Mouse (Mus musculus): ENCODE measurements around the gene Sfmbt1. TPM values are rescaled to one million over a fixed set of nuclear protein-coding genes. Genes with fewer than 3 reads are reported as not detected.

The Sfmbt1 gene
- polyA plus RNA-seq, 1 experiment from 2014 or later = 14.7 TPM

DNA sequence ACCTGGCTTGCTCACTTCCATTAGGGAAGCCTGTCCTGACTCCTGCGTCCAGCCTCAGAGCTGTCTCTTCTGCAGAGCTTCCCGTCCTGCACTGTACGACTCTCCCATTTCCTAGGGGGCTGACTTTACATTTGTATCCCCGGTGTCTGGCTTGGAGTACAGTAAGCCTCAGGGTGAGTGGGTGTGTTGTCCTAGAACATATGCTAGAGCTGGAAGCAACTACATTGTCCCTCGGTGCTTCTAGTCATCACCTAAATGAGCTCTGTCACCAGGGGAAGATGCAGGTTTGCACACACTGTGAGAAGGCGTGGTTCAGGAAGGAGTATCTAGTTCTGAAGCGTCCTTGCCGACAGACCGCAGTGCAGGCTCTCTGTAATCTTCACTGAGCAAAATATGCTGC is 147.7 kb downstream of the Sfmbt1 start:
- ATAC-seq (ENCODE audit: insufficient read depth) (no peak), DNase-seq (no peak)
- TF ChIP-seq CTCF (IDR thresholded peaks at IDR 0.05; ENCODE audit: low read depth) = no peak
- 68% methylated on average over 9 of the region's 9 CpGs for WGBS
- Histone ChIP-seq H3K4me1 (ENCODE audit: insufficient read depth) (no peaks in the 10 kb centered on the region), H3K27ac (ENCODE audit: low read depth) (no peak overlapping the region), H3K9ac (no peak overlapping the region), H3K4me3 (ENCODE audit: low read depth, low read length) (no peak overlapping the region), H3K27me3 (ENCODE audit: insufficient read depth, low read length) (no peaks in the 10 kb centered on the region), H3K36me3 (ENCODE audit: insufficient read depth) (peaks cover 10% of the 10 kb centered on the region; the same call in 1 of the 2 replicates), H3K4me2 (no peak overlapping the region), H3K9me3 (ENCODE audit: low read depth, low read length) (no peaks in the 10 kb centered on the region)

DNA sequence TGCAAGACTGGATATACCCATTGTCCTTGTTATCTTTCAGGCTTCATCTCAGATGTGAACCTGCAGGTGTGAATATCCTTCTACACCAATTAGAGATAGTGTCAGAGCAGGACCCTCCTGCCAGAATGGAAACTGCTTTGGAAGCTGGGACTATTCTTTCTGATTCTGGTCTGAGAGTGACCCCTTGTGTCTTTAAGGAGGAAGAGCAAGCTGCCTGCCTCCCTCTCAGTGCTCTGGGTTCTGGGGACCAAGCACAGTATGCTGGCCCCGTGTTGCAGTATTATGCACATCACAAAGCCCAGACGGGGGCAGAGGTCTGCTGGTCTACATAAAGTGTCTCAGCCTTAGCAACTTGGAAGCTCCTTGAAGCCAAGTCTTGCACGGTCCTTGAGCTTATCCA is 150.7 kb downstream of the Sfmbt1 start:
- Histone ChIP-seq H3K9me3 (ENCODE audit: low read depth, low read length) (no peaks in the 10 kb centered on the region), H3K9ac (no peak overlapping the region), H3K36me3 (ENCODE audit: insufficient read depth) (peaks cover 16% of the 10 kb centered on the region; the same call in 1 of the 2 replicates), H3K27me3 (ENCODE audit: insufficient read depth, low read length) (no peaks in the 10 kb centered on the region), H3K4me1 (ENCODE audit: insufficient read depth) (peaks cover 9% of the 10 kb centered on the region), H3K27ac (ENCODE audit: low read depth) (no peak overlapping the region), H3K4me3 (ENCODE audit: low read depth, low read length) (no peak overlapping the region), H3K4me2 (no peak overlapping the region)
- DNase-seq (peak; percentile 64), ATAC-seq (ENCODE audit: insufficient read depth) (no peak)
- peak; percentile 74 for TF ChIP-seq CTCF (IDR thresholded peaks at IDR 0.05; ENCODE audit: low read depth)
- WGBS = 57% methylated on average over 3 of the region's 3 CpGs

DNA sequence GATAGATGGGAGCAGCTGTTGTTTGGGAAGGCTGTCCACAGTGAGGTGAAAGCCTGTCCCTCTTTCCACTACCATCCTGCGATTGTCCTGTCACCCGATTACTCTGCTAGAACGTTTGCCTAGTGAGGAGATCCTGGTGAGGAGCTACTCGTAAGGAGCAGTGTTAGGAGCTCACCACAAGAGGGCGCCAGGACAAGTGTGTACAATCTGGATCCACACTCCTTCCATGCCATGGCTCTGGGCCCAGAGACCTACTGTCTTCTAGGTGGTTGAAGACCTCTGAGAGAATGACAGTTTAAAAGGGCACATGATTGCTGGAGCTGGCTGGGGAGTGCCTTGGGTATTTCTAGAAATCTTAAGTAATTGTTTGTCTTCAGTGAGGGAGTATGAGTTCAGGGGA is 152.4 kb downstream of the Sfmbt1 start:
- no peaks in the 10 kb centered on the region for H3K9me3 ChIP-seq (ENCODE audit: low read depth, low read length)
- peak; percentile 91 for DNase-seq
- peak; percentile 95 for TF ChIP-seq CTCF (IDR thresholded peaks at IDR 0.05; ENCODE audit: low read depth)
- H3K4me1 ChIP-seq (ENCODE audit: insufficient read depth) = peaks cover 15% of the 10 kb centered on the region
- H3K9ac ChIP-seq = no peak overlapping the region
- 22% methylated on average over 5 of the region's 5 CpGs for WGBS
- peaks cover 25% of the 10 kb centered on the region; the same call in 1 of the 2 replicates for H3K36me3 ChIP-seq (ENCODE audit: insufficient read depth)
- no peaks in the 10 kb centered on the region for H3K27me3 ChIP-seq (ENCODE audit: insufficient read depth, low read length)
- no peak overlapping the region for H3K27ac ChIP-seq (ENCODE audit: low read depth)
- no peak for ATAC-seq (ENCODE audit: insufficient read depth)
- H3K4me2 ChIP-seq = no peak overlapping the region
- no peak overlapping the region for H3K4me3 ChIP-seq (ENCODE audit: low read depth, low read length)

DNA sequence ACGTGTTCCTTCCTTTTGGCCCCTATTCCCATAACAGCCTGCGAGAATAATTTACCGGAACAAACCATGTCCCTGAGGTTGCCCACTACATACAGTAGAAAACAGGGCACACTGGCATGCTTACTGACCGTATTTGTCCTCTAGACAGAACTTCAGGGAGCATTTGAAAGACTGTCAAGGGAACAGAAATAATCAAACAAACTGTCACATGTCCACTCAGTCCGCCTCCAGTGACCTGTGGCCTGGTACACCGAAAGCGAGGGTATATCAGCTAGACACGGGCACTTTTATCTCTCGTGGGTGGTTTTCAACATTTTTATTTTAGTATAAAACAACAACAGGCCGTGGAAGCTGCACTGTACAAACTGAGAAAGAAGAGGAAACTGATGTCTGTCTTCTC is 154.2 kb downstream of the Sfmbt1 start:
- H3K9ac ChIP-seq = no peak overlapping the region
- ATAC-seq (ENCODE audit: insufficient read depth) = no peak
- no peaks in the 10 kb centered on the region for H3K9me3 ChIP-seq (ENCODE audit: low read depth, low read length)
- no peaks in the 10 kb centered on the region for H3K27me3 ChIP-seq (ENCODE audit: insufficient read depth, low read length)
- no peak overlapping the region for H3K4me3 ChIP-seq (ENCODE audit: low read depth, low read length)
- no peak overlapping the region for H3K4me2 ChIP-seq
- TF ChIP-seq CTCF (IDR thresholded peaks at IDR 0.05; ENCODE audit: low read depth) = no peak
- peaks cover 40% of the 10 kb centered on the region for H3K36me3 ChIP-seq (ENCODE audit: insufficient read depth)
- H3K27ac ChIP-seq (ENCODE audit: low read depth) = no peak overlapping the region
- H3K4me1 ChIP-seq (ENCODE audit: insufficient read depth) = peaks cover 21% of the 10 kb centered on the region
- WGBS = 83% methylated on average over 10 of the region's 10 CpGs
- no peak for DNase-seq

DNA sequence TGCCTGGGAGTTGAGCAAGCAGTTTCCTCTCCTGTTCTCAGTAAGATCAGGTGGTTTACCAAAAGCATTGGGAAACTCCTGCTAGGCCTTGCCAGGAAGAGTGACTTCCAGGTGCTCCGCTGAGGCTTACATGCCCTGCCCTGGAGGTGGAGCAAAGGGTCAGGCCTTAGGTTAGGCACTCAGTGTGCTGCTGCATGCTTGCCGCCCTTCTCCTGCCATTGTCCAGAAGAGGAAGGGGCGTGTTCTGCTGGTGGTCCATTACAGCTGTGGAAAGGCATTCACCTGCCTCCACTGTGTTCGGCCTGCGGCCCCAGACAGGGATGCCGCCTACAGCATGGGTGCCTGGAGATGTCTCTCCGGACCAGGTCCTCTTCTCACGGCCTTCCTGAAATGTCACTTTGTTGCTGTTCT is 154.7 kb downstream of the Sfmbt1 start:
- Histone ChIP-seq H3K4me1 (ENCODE audit: insufficient read depth) (peaks cover 24% of the 10 kb centered on the region), H3K4me3 (ENCODE audit: low read depth, low read length) (no peak overlapping the region), H3K36me3 (ENCODE audit: insufficient read depth) (peaks cover 46% of the 10 kb centered on the region), H3K9me3 (ENCODE audit: low read depth, low read length) (no peaks in the 10 kb centered on the region), H3K4me2 (no peak overlapping the region), H3K27ac (ENCODE audit: low read depth) (peak overlapping the region; percentile 90), H3K9ac (no peak overlapping the region), H3K27me3 (ENCODE audit: insufficient read depth, low read length) (no peaks in the 10 kb centered on the region)
- 0 out of 2 replicates have a peak, but pooled peaks have one; percentile 4 for ATAC-seq (ENCODE audit: insufficient read depth)
- no peak for TF ChIP-seq CTCF (IDR thresholded peaks at IDR 0.05; ENCODE audit: low read depth)
- DNase-seq = no peak
- WGBS = 81% methylated on average over 8 of the region's 8 CpGs

DNA sequence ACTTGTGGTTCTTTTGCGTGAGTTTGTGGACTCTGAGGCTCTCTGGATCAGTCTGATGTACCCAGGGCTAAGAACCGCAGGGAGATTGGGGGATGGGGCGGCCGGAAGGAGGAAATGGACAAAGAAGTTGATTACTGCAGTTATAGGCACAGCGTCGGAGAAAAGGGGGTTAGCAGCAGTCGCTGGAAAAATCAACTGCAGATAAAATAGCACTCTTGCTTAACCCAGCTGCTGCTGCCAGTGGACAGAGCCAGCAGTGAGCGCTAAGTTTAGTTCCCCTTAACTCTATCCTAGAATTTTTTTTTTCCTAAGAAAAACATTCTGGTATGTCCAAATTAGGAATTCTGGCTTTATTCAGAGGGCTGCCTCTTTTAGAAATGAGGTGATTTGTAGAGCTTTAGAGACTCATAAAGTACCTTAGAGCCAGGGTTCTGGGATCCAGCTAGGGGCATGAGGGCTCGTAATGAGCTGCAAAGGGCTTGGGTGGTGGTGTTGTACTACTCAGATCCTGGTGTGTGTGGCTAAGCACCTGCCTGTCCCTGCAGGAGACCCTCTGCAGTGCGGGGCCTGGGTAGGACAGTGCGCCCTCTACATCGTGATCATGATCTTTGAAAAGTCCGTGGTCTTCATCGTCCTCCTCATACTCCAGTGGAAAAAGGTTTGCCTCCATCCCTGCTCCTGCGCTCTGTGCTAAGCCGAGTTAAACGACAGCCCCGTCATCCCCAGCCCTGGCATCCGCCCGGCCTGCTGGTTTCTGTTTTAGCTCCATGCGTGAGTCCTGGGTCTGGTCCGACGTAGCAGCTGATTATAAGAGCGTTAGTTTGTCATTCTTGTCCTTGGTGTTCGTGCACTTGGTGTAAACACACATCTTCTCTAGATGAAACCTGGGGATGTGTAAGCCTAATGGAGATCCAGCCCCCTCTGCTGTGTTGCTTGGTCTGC is 155.8 kb downstream of the Sfmbt1 start:
- Histone ChIP-seq H3K4me1 (ENCODE audit: insufficient read depth) (peaks cover 24% of the 10 kb centered on the region), H3K36me3 (ENCODE audit: insufficient read depth) (peaks cover 54% of the 10 kb centered on the region), H3K4me3 (ENCODE audit: low read depth, low read length) (no peak overlapping the region), H3K4me2 (no peak overlapping the region), H3K9me3 (ENCODE audit: low read depth, low read length) (no peaks in the 10 kb centered on the region), H3K27me3 (ENCODE audit: insufficient read depth, low read length) (no peaks in the 10 kb centered on the region), H3K27ac (ENCODE audit: low read depth) (peak overlapping the region; percentile 90), H3K9ac (0 out of 2 replicates have a peak overlapping the region, but pooled peaks have one; percentile 13)
- 60% methylated on average over 25 of the region's 25 CpGs for WGBS
- DNase-seq (peak; percentile 80), ATAC-seq (ENCODE audit: insufficient read depth) (peak; percentile 25)
- TF ChIP-seq CTCF (IDR thresholded peaks at IDR 0.05; ENCODE audit: low read depth) = no peak

Other genes starting within 250 kb of the Sfmbt1 start
- gene Dcp1a, start 235.3 kb upstream of the Sfmbt1 start, polyA plus RNA-seq (2014; fragmentation: Nextera tagmentation; extraction: Ambion mirVana) = 34.4 and 35.0 TPM in 2 replicates
- 10.5 and 10.9 TPM in 2 replicates for gene Cacna1d, start 223.4 kb upstream of the Sfmbt1 start, polyA plus RNA-seq (2014; fragmentation: Nextera tagmentation; extraction: Ambion mirVana)
- 145 and 152 TPM in 2 replicates for gene Tkt, start 166.5 kb upstream of the Sfmbt1 start, polyA plus RNA-seq (2014; fragmentation: Nextera tagmentation; extraction: Ambion mirVana)
- gene Prkcd, start 88.6 kb upstream of the Sfmbt1 start, polyA plus RNA-seq (2014; fragmentation: Nextera tagmentation; extraction: Ambion mirVana) = 48.9 and 54.0 TPM in 2 replicates
- gene Rft1, start 60.5 kb upstream of the Sfmbt1 start, polyA plus RNA-seq (2014; fragmentation: Nextera tagmentation; extraction: Ambion mirVana) = 16.9 and 18.0 TPM in 2 replicates
- gene Tmem110, start 110.7 kb downstream of the Sfmbt1 start, polyA plus RNA-seq (2014; fragmentation: Nextera tagmentation; extraction: Ambion mirVana) = 32.2 and 33.7 TPM in 2 replicates
- gene Mustn1, start 164.4 kb downstream of the Sfmbt1 start, polyA plus RNA-seq (2014; fragmentation: Nextera tagmentation; extraction: Ambion mirVana) = 3.8 and 5.1 TPM in 2 replicates
- gene Itih4, start 171.6 kb downstream of the Sfmbt1 start, polyA plus RNA-seq (2014; fragmentation: Nextera tagmentation; extraction: Ambion mirVana) = not detected in 2 replicates
- gene Itih3, start 208.9 kb downstream of the Sfmbt1 start, polyA plus RNA-seq (2014; fragmentation: Nextera tagmentation; extraction: Ambion mirVana) = 0.31 and 0.71 TPM in 2 replicates
- not detected in 2 replicates for gene Itih1, start 228.4 kb downstream of the Sfmbt1 start, polyA plus RNA-seq (2014; fragmentation: Nextera tagmentation; extraction: Ambion mirVana)
- gene Nek4, start 236.5 kb downstream of the Sfmbt1 start, polyA plus RNA-seq (2014; fragmentation: Nextera tagmentation; extraction: Ambion mirVana) = 11.9 and 12.3 TPM in 2 replicates

Data from lung, embryonic 14.5 days (tissue).